Mouse (Mus musculus) stomach, postnatal 0 days (tissue): Measurements from ENCODE around the gene Malsu1.

Experiments
- CTCF ChIP-seq: IDR thresholded peaks from 2 replicates; pipeline ENCODE4 v1.5.1; 2016; ENCODE audit warnings: antibody characterized with exemption, low read depth, mild to moderate bottlenecking, moderate library complexity
- EP300 ChIP-seq: optimal IDR thresholded peaks from 2 replicates; pipeline ENCODE3; 2016; ENCODE audit warnings: antibody characterized with exemption

- TF ChIP-seq CTCF: no peak
- no peak for TF ChIP-seq EP300
These were observed 33.3 kb downstream of the Malsu1 start for GRCm38 (mm10) chr6:49106746-49107500.
